Mouse (Mus musculus) cerebellum, adult 9-10 months (tissue): ENCODE results near the gene Rasa3.

Experiments
- DNase-seq: peaks from one replicate; pipeline ENCODE4 v3.0.0; 2022

The Rasa3 gene

DNA sequence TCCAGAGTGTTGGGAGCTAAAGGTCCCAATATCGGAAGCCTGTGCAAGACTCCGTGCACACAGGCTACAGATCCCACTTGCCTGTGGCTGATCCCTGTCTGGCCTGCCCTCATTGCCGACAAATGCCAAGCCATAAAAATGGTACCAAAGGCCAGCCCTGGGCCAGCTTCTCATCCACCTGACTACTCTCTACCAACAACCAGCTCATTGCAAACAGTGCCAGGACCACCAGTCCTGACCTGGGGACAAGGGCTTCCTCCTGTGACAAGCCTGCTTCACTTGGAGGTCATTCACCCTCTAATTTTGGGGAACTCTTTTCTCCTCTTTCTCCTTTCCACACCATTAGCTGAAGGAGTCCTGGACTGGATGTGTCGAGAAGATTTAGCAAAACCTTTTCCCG, 29.8 kb downstream of the Rasa3 start:
- DNase-seq, result no peak

DNA sequence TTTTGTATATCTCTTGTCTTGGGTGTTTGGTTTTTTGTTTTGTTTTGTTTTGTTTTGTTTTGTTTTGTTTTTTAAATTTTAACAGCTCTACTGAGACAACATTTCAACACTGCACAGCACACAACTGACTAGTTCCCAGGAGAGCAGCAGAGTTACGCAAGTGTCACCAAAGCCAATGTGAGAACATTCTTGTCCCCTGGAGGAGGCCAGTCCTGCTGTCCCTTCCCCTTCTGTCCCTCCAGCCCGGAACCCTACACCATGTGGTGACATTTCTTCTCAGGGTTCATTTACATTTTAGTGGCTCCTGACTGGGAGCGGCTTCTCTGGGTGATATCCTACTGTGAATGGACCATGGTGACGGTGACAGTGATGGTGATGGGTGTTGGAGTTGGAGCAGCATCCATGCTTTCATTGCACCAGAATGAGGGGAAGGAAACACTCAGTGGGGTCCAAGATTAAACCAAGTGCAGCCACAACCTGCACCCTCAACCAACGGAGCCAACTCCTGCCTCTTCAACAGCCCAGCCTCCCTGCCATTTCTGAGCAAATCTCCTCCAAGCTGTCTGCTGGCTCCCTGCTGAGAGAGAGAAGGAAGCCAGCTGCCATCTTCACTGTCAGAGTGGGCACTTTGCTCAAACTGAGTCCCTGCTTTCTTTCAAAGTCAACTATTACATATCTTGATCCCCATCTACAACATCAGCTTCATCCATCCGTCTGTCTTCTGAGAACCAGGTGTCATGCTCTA, 32.3 kb downstream of the Rasa3 start:
- DNase-seq, result peak; percentile 71

DNA sequence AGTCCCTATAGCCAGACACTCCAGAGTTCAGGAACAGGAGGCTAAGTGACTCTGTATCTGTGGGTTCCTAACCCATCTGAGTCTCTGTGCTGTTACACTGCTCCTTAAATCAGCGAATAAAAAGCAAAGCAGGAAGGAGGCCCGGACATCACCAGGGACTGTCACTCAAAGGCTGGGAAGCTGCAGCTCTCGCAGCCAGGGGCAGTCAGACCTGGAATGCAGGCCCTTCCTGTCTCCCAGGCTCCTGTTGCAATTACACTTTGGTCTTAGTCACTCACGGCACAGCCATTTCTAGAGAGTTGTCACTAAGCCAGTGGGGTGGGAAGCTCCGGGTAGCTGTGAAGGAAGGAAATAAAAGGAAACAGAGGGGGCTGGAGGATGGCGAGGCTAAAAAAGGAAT, 33.2 kb downstream of the Rasa3 start:
- DNase-seq, result peak; percentile 68

DNA sequence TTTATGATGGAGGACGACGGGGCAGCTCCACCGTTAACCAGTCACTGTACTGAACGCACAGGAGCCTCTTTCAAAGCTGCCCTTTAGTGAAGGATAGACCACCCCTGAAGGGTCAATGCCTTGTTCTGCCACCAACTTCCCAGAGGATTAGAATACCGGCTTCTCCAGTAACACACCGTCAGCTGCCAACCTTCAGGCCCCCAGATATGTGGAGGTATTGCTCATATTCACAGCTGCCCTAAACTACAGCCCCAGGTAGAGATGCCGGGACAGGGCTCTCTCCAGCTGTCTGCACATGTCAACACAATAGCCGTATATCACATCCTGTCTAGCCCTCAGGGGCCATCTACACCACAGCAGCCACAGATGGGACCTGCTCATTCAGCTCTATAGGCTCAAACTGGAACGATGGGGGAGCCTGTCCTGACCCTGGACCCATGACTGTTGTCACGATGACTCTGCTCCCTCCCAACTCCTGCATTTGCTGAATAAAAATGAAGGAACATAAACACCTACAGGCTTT, 34.7 kb downstream of the Rasa3 start:
- DNase-seq, result no peak

DNA sequence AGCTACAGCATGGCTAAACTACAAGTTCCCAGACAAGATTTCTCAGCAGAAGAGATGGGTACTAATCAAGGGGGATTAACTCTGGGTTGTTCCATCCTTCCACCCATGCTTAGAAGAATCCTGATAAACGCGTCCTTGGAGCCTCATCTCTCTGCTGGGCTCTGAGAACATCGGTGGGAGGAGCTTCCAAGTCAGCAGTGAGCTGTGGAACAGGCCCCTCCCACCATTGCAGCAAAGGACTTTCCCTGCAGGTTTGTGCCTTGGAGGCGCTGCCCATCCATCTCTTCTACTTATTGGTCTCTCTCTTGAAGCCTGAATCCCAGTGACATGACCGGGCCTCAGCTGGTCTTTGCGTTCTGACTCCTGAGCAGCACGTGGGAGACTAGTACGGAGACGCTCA, 36.2 kb downstream of the Rasa3 start:
- DNase-seq, result peak; percentile 38

DNA sequence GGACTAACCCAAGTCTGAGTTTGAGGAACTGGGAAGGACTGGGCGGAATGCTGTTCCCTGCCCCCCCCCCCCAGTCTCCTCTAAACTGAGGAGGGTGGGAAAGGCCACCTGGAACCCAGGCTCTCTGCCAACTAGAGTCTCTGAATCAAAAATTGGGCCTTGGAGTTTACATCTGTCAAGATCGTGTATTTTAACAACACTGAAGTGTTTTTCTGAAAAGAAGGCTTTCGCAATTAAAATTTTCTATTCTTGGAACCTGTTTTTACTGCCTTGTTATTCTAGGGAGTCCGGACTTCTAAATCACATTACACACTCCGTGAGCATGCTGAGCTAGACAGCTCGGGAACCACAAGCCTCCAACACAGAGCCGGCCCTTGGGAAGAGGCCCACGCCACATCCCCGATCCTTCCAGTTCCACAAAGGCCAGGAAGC, 36.9 kb downstream of the Rasa3 start:
- DNase-seq, result peak; percentile 67

DNA sequence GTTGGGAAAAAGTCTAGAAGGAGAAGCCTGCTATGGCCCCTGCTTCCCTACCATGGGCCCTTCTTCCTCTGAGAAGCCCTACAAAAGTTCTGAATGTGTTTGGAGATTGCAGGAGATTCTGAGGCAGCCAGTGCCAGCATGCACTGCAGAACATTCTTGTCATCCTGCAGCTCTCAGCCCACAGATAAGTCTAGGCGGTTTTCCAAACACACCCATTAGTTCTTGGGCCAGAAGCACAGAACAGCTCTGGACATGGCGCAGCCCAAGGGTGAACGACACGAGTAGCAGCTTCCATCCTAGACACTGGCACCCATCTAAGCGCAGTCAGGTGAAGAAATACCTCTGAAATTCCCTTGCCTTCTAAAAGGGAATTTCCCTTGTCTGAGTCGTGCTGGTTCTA, 44.3 kb downstream of the Rasa3 start:
- no peak for DNase-seq

DNA sequence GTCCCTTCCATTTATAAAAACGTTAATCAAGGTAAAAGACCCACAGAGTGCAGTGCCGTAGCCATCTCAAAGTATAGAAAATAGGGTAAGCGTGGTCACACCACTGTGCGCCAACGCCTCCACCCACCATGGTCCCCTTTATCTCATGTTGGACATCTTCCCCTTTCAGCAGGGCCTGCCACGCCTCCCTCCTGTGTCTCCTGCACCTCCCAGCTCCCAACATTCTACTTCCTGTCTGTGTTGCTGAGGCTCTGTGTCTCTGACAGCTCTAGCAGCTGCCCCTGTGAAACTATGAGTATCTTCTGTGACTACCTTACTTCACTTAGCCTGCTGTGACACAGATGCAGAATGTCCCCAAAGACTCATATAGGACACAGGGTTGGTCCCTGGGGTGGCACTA, 45.1 kb downstream of the Rasa3 start:
- no peak for DNase-seq

DNA sequence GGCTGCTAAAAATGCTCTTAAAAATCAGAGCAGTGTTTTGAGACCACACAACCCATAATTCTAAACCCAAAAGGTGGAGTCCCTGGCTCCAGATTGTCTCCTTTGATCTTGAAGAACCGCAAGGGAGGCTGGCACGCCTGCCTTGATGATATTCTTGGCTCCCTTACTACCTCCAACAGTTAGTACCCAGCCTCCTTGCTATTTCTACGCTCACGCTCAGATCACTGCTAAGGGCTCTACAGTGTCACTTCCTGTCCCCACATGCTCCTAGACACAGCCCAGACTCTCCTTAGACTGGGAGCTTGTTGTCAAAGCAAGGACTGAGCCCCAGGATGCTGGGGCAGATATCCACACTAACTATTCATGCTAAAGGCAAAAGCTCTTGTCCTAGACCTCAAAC, 46.6 kb downstream of the Rasa3 start:
- DNase-seq, result no peak

DNA sequence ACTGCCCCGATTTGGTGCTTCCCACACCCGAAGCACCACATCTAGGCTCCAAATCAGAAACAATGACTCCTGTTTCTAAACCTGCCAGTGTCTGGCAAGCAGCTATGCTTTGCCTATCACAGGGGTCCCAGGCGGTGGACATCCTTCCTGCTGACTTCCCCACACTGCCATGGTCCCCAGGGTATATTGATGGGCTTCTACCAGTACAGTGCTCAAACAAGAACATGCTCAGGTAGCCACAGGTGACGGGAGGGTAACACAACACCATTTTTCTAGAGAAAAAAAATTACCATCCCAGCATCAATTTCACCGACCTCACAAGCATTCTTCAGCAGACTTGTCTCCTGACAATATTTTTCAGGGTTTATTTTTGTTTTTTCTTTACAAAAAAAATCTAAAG, 47.2 kb downstream of the Rasa3 start:
- DNase-seq, result no peak

DNA sequence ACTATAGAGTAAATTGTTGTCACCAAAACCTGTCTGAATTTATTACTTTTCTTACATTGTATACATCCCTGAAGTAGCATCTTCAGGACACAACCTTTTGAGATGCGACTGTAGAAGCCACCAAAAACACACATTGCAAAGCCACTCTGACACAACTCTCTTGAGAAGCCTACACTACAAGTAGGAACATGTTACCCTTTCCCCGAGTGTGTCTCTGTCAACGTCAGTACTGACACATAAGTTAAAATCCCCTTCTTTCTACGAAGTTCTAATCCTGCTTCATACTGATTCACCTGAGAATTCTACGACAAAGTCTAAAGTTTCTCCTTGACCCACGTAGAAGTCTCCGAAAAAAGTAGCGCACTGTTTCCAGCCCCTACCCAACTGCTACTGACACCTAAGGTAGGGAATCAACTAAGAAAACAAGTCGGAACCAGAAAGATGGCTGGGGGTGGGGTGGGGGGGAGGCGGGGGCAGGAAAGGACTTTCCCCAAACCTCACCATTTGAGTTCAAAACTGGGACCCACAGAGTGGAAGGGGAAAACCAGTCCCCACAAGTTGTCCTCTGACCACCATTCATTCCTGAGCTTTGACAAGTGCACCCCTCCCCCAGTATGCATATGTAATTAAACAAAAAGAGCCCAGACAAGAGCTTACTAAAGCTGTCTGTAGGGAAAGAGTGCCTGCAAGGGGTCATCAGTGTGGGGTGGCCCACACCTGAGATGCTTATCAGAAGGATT, 47.9 kb downstream of the Rasa3 start:
- DNase-seq, result no peak

DNA sequence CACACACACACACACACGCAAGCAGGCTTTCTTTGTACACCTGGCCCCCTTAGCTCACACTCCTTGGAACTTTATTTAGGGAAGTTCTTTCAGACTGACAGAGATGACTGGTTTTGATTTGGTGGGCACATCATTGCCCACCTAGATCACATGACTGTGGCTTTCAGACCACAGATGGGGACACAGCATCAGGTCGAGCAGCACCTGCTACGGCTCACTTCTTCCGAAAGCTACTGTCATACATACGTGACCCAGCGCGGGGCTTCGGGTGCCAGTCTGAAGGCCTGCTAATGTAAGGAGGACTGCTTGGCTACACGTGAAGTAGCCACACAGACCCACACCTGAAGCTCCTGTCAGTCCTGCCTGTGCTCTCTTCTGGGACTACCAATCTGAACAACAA, 49.3 kb downstream of the Rasa3 start:
- no peak for DNase-seq

DNA sequence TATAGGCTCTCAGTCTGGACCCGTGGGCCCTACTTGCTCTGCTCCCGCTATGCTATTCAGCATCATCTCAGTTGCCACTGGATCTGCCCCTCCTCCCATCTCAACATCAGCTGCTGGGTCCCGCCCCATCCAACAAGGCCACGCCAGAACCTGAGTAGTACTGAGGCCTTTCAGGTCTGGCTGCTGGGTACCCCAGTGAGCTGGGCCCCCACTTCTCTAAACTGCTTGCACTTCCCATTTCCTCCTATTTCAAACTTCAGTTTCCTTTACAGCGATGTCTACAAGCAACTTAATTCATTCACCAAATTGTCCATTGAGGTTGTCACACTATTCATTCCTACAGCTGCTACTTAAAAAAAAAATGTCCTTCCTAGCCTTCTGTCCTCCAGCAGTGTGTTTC, 49.8 kb downstream of the Rasa3 start:
- no peak for DNase-seq

DNA sequence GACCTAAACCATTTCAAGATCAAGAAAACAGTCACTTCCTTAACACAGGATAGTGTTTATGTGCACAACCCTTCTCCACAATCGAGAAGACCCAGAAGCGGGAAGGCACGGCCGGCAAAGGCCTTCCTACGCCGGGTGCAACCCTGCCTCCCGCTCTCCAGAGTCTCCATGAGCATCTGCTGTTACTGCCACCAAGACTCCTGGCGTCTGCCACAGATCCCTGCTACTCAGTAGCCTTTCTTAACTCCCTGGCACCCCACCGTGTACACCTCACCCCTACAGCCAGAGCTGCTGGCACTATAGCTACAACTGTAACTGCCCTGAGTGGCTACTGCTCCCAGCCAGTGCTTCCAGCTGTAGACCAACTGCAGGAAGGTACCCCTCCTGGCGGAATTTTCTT, 51.3 kb downstream of the Rasa3 start:
- DNase-seq, result peak; percentile 41

DNA sequence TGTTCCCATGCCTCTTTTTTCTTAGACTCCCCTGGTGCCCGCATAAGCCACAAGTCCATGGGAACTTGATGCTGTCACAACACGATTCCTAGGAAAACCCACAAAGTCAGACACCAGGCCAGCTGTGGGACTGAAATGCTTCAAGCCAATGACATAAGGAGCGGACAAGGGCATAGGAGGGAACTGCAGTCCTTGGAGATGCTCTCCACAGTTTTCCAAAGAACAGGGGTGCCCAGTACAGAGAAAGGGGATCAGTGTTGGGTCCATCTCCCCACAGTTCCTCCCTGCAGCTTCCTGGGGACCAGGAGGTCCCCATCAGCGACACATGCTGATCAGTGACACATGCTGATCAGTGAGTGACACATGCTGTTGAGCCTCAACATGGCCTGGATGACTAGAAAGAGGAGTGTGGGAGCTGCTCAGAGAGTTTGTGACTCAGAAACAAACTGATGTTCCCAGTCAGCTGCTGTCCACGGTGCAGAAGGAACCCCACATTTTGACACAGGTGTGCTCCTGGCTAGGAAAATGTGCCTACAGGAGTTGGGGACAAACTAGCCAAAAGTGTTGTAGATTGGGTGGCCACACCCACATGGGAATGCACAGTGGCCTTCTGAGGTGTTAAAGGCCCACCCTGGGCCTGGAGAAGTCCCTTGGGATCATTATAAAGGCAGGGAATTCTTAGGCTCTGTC, 52.0 kb downstream of the Rasa3 start:
- DNase-seq, result peak; percentile 61

DNA sequence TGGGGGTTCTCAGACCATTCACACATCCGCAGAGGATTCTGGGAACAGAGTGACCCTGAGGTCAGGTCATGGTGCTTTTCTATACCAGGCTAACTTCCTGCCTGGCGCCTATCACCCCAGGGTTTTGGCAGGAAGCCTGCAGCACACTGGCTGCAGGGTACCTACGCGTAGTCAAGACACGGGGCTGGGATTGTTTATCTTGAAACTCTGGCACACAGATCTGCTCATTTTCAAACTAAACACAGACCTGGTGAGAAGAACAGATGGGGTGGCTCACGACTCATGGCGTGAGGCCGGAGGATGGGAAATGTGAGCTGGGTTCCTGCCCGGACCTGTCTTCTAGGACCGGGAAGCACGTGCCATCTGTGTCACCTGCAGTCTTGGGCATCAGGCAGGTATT, 52.5 kb downstream of the Rasa3 start:
- DNase-seq, result peak; percentile 99

DNA sequence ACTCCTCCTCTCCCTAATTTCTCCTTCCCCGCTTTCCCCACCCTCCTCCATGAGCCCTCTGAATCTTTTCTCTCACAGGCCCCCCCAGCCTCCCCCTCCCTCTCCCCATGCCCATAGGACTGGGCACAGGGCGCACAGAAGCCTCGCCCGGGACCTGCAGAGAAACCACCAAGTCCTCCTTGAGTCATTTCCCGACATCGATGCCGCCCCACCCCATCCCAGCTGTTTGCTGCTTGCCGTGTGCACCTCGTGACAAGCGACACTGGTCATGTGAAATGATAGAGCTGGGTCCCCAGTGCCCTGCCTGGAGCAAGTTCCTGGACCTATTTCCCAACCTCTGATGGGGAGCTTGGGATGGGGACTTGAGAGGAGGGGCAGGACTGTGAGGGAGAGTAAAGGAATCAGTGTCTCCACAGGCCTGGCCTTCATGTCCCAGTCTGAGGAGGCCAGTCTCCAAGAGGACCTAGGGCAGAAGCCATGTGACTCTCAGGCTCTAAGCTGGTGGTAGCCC, 53.4 kb downstream of the Rasa3 start:
- DNase-seq, result no peak

DNA sequence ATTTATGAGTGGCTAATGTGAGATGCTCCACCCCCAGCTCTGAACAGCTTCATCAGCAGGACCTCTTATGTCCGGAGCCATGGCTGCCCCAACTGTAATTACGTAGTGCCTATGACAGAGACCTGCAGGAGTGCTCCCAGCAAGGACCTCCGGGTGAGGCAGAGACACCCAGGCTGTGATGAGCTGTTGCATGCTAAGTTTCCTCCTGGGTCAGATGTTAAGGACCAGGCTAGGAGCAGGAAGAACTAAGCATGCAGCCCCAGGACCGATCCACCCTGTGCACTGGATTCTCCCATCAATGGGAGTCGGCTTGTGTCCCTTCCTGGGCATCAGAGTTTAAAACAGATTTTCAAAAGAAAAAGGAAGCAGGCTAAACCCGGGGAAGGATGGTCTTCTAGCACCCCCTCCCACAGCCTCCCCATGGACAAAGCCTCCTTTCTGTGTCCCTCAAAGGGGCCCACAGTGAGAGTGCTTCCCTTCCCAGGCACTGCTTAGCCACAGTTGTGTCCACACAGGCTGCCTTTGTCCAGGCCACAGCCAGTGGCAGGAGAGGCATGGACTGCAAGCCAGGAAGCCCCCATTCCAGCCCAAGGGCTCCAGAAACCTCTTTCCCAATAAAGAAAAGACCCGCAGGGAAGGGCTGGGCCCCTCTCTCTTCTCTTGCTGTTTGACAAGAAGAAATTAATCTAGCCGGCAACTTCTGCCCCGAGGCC, 54.2 kb downstream of the Rasa3 start:
- no peak for DNase-seq

DNA sequence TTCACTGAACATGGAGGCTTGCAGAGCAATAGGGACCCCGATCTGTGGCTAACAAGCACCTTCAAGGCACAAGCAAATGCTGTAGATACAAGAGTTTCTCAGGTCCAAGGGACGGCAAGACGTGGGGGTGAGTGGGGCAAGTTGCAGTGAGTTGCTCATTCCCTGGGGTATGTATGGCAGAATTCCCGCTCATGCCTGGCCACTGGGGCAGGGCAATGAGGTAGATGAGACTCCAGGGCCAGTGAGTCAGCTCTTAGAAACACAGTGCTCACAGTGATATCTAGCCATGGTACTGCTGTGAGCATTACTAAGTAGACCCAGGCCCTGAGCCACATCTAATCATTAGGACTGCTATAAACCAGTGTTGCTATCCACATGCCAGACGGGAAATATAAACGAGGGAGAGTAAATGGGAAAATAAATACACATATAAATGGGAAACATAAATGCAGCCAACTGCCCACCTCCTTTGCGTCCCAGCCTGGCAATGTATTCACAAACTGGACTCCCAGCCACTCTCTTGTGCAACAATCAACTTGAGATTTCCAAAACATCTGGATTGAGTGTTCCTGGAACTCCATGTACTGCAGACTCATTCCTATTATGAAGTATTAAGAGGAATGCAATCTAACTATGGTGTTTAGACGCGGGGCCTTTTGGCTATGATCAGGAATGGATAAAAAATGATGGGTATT, 57.0 kb downstream of the Rasa3 start:
- DNase-seq, result no peak

DNA sequence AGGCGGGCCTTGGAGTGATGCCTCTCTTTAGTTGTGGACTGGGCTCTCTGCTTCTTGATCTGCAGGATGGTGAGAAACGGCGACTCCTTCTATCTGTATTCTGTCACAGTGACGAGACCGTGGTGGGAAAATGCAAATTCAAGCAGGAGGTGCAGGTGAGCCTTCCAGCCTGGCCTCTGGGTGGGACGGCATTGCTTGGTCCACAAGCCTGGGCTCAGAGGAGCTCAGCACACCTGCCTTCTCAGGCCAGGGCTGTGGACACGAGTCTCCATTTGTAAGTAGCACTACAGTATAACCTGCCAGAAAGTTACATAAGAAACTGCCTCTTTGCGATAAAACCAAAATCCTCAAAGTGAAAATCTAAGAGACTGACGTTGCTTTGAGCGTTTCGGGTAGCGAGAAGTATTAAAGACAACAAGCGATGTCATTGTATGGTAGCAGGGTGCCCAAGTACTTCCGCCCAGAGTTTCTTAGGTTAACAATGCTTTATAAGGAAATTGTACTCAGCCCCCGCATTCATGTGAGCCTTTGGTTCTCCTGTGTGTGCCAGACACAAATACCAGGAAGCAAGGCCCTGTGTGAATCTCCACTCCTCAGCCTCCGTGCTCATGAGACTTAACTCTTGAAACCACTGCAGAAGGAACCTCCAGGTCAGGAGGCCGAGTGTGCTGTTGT, 60.4 kb downstream of the Rasa3 start:
- DNase-seq, result no peak

DNA sequence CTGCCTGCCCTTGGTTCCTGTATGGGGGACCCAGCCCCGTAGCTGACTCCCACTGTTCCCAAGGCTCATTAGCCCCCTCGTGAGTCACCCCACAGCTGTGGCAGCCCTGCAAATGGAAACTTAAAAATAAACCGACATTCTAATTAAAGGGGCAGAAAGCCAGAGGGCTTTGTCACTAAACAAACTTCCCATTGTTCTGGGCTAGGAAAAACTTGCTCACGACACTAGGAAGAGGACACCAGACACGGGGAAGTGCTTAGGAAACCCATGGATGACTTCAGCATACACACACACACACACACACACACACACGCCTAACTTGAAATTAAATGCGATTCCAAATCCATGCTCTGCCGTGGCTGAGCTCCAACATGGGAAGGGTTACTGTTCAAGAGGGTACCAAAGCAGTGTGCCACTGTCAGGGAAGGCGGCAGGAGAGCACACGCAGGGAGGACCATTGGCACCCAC, 62.4 kb downstream of the Rasa3 start:
- DNase-seq, result no peak

DNA sequence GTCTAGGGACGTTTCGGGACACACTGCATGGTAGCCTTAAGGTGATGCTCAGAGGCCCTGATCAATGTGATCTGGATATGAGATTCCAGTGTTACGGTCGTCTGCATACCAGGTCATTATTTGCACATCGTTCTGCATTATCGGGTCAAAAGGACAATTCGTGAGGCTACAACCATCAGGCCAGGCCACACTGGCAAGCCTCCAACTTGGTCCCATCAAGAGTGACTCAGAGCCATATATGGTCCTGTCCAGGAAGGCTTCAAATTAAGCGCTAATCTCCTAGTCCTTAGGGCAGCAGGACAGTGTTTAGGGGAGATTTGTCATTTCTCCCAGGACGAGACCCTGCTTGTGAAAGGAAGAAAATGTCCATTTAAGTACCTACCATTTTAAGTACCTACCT, 63.3 kb downstream of the Rasa3 start:
- DNase-seq, result no peak
